Mouse (Mus musculus) brain, embryonic 14.5 days (tissue): ENCODE measurements at regions not wholly inside any gene's neighbourhood (a gene's known extent, or its start where the extent isn't known, plus 50 kb on each side); places are given as distances from the start of the nearest gene placed in this dataset.

Experiments
- CTCF ChIP-seq: fragments of 200-500 bp; IDR thresholded peaks from 2 replicates; pipeline ENCODE4 v1.5.1; 2012; ENCODE audit warnings: inconsistent platforms, mild to moderate bottlenecking, moderate library complexity, borderline replicate concordance; ENCODE audit not compliant: insufficient read depth, insufficient read length; ENCODE audit errors: extremely low read depth
- POLR2A ChIP-seq: fragments of 200-500 bp; IDR thresholded peaks from 2 replicates; pipeline ENCODE4 v1.6.1; 2012; ENCODE audit warnings: mild to moderate bottlenecking, inconsistent platforms, borderline replicate concordance; ENCODE audit not compliant: poor library complexity, insufficient read depth, insufficient read length, severe bottlenecking; ENCODE audit errors: extremely low read depth

GRCm38 (mm10) chr15:63050033-63050432 is 794.9 kb downstream of the Gsdmc2 start:
- TF ChIP-seq POLR2A = no peak
- TF ChIP-seq CTCF = no peak
